Mouse (Mus musculus) spleen, adult 2 months (tissue): Measurements from ENCODE around the gene C1qtnf3.

Source experiments
- CTCF ChIP-seq: fragments of 200-500 bp; IDR thresholded peaks from 2 replicates; pipeline ENCODE4 v1.5.1; 2011; ENCODE audit warnings: mild to moderate bottlenecking, inconsistent platforms; ENCODE audit not compliant: insufficient read depth, insufficient read length, insufficient replicate concordance; ENCODE audit errors: extremely low read depth
- POLR2A ChIP-seq: fragments of 200-500 bp; IDR thresholded peaks from 2 replicates; pipeline ENCODE4 v1.6.1; 2011; ENCODE audit warnings: low read depth, low read length, inconsistent platforms

GRCm38 (mm10) chr15:10990411-10990810 lies 38.3 kb downstream of the C1qtnf3 start:
- no peak for TF ChIP-seq CTCF
- no peak for TF ChIP-seq POLR2A
